Mouse (Mus musculus) liver, adult 2 months (tissue): ENCODE data around the gene Rpl6.

Source experiments
- CTCF ChIP-seq: fragments of 200-500 bp; IDR thresholded peaks from 2 replicates; pipeline ENCODE4 v1.5.1; 2011; ENCODE audit warnings: low read depth, low read length, control low read depth
- POLR2A ChIP-seq: fragments of 200-500 bp; IDR thresholded peaks from 2 replicates; pipeline ENCODE4 v1.6.1; 2011; ENCODE audit warnings: low read length, control low read depth; ENCODE audit not compliant: insufficient read depth; ENCODE audit errors: extremely low read depth

DNA sequence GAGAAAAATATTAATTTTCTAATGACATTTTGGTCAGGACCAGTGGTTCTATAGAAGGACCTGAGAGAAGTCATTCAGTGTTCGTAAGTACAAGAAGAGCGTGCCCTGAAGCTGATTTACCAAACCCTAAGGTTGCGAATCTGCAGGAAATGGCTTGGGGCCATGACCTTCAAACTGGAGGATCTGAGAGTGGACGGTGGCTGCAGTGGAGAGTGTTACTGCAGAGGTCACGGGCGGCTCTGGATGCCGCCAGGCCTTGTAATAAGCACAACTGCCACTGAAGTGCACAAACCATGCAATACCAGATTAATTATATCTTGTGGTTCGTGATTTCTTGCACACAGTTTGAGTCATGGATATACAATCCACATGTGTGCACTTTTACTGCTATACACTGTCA lies 47.5 kb downstream of the Rpl6 start:
- TF ChIP-seq CTCF = no peak
- no peak for TF ChIP-seq POLR2A
